Mouse (Mus musculus) heart, postnatal 0 days (tissue): ENCODE measurements at regions not wholly inside any gene's neighbourhood (a gene's known extent, or its start where the extent isn't known, plus 50 kb on each side); places are given as distances from the start of the nearest gene placed in this dataset.

Source experiments
- ATAC-seq: fragments of 200-750 bp; cut with Nextera tagmentation; 2 replicates; pipeline ENCODE4 v1.8.0; 2017; ENCODE audit warnings: low read depth, moderate number of reproducible peaks, moderate library complexity; ENCODE audit not compliant: insufficient read depth
- DNase-seq: peaks from one replicate; pipeline ENCODE4 v3.0.0-alpha.2; 2016; ENCODE audit warnings: low spot score
- H3K27ac ChIP-seq: fragments of 300-500 bp; sonication (generic); 2 replicates; pipeline ENCODE4 v1.5.1; 2014; ENCODE audit warnings: low read depth, mild to moderate bottlenecking
- H3K27me3 ChIP-seq: fragments of 300-500 bp; sonication (generic); 2 replicates; pipeline ENCODE4 v1.6.1; 2014; ENCODE audit warnings: low read length, mixed read lengths; ENCODE audit not compliant: control insufficient read depth, insufficient read depth
- H3K36me3 ChIP-seq: fragments of 300-500 bp; sonication (generic); replicated peaks from 2 replicates; pipeline ENCODE4 v1.6.1; 2014; ENCODE audit warnings: low read length, mixed read lengths; ENCODE audit not compliant: control insufficient read depth, insufficient read depth
- H3K4me1 ChIP-seq: fragments of 300-500 bp; sonication (generic); 2 replicates; pipeline ENCODE4 v1.6.1; 2014; ENCODE audit warnings: antibody characterized with exemption; ENCODE audit not compliant: control insufficient read depth, insufficient read depth
- H3K4me2 ChIP-seq: fragments of 300-500 bp; sonication (generic); 2 replicates; pipeline ENCODE4 v1.6.1; 2014; ENCODE audit warnings: low read depth, mild to moderate bottlenecking, low read length, moderate library complexity
- H3K4me3 ChIP-seq: fragments of 300-500 bp; sonication (generic); 2 replicates; pipeline ENCODE4 v1.5.1; 2014; ENCODE audit warnings: low read depth, low read length
- H3K9ac ChIP-seq: fragments of 300-500 bp; sonication (generic); replicated peaks from 2 replicates; pipeline ENCODE4 v1.6.1; 2014; ENCODE audit warnings: low read depth, low read length, mixed read lengths
- H3K9me3 ChIP-seq: fragments of 300-500 bp; sonication (generic); replicated peaks from 2 replicates; pipeline ENCODE4 v1.6.1; 2016; ENCODE audit warnings: low read length; ENCODE audit not compliant: control insufficient read depth
- CTCF ChIP-seq: IDR thresholded peaks from 2 replicates; pipeline ENCODE4 v1.5.1; 2016; ENCODE audit warnings: antibody characterized with exemption, control low read depth, low read depth
- EP300 ChIP-seq: IDR thresholded peaks from 2 replicates; pipeline ENCODE4 v1.6.1; 2016; ENCODE audit warnings: antibody characterized with exemption, low read depth
- WGBS: fragments of 180-500 bp; shearing (Covaris S2); extraction: QIAGEN DNeasy Blood & Tissue Kit; methylation state at CpG from one replicate; pipeline ENCODE4 v1.1.7; 2014; 5-methylcytosine and 5-hydroxymethylcytosine counted together

DNA sequence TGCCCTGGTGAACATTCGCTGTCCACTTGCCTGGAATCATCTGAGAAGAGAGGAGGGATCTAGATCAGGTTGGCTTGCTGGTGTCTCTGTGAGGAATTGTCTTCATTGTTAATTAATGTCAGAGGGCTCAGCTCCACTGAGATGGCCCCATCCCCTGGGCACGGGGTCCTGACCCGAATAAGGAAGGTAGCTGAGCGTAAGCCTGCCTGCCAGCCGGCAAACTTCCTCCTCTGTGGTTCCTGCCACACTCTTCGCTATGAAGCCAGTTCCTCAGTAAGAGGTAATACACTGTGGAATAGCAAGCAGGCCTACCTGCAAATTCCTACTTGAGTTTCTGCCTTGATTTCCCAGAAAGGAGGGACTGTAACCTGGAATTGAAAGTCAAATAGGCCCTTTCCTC is 87.3 kb upstream of the Smyd2 start:
- Histone ChIP-seq H3K27me3 (no peaks in the 10 kb centered on the region), H3K9ac (no peak overlapping the region), H3K4me1 (peaks cover 5% of the 10 kb centered on the region; the same call in 1 of the 2 replicates), H3K4me3 (no peak overlapping the region), H3K36me3 (no peaks in the 10 kb centered on the region), H3K4me2 (no peak overlapping the region), H3K27ac (no peak overlapping the region), H3K9me3 (no peaks in the 10 kb centered on the region)
- TF ChIP-seq EP300 (no peak), CTCF (no peak)
- ATAC-seq = no peak
- DNase-seq = no peak
- WGBS = 86% methylated on average over 6 of the region's 6 CpGs

GRCm38 (mm10) chr1:190007271-190007670 is 85.1 kb upstream of the Smyd2 start:
- DNase-seq (no peak), ATAC-seq (peak; percentile 39)
- H3K27me3 ChIP-seq = no peaks in the 10 kb centered on the region
- no peaks in the 10 kb centered on the region for H3K36me3 ChIP-seq
- no peak overlapping the region for H3K9ac ChIP-seq
- WGBS = 55% methylated on average over 7 of the region's 7 CpGs
- TF ChIP-seq EP300 (no peak), CTCF (no peak)
- H3K4me2 ChIP-seq = no peak overlapping the region
- H3K27ac ChIP-seq = no peak overlapping the region
- peaks cover 5% of the 10 kb centered on the region; the same call in 1 of the 2 replicates for H3K4me1 ChIP-seq
- H3K9me3 ChIP-seq = no peaks in the 10 kb centered on the region
- H3K4me3 ChIP-seq = no peak overlapping the region

- H3K4me1 ChIP-seq = no peaks in the 10 kb centered on the region
- TF ChIP-seq EP300 (no peak), CTCF (no peak)
- WGBS = 79% methylated on average over 4 of the region's 4 CpGs
These were observed 78.9 kb upstream of the Smyd2 start for GRCm38 (mm10) chr1:190001084-190001483.

DNA sequence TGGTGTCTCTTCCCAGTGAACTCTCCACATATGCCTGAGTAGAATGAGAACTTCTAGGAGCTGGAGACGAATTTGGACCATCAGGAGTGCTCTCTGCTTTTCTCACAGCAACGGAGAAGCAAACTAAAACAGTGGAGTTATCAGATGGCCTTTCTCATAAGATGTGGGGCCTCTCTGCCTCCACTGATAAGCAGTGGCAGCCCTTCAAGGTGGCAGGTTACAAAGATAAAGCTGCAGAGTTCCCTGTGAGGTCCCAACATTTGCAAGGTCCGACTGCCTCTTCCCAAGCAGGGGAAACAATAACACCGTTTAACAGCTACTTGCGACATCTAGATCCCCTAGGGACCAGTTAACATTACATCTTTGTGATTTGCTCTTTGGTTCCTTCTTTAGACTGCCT is 71.5 kb upstream of the Smyd2 start:
- Histone ChIP-seq H3K4me1 (peaks cover 9% of the 10 kb centered on the region), H3K27ac (no peak overlapping the region), H3K4me3 (no peak overlapping the region), H3K36me3 (no peaks in the 10 kb centered on the region), H3K9ac (no peak overlapping the region), H3K27me3 (no peaks in the 10 kb centered on the region), H3K9me3 (no peaks in the 10 kb centered on the region), H3K4me2 (no peak overlapping the region)
- TF ChIP-seq EP300 = no peak
- no peak for TF ChIP-seq CTCF
- ATAC-seq (no peak), DNase-seq (no peak)
- WGBS = 15% methylated on average over 5 of the region's 5 CpGs

More at GRCm38 (mm10) chr1:190001084-190001483, 78.9 kb upstream of the Smyd2 start:
- Histone ChIP-seq H3K4me2 (no peak overlapping the region), H3K36me3 (no peaks in the 10 kb centered on the region), H3K9ac (no peak overlapping the region), H3K9me3 (no peaks in the 10 kb centered on the region), H3K27ac (no peak overlapping the region), H3K27me3 (no peaks in the 10 kb centered on the region), H3K4me3 (no peak overlapping the region)
- ATAC-seq (no peak), DNase-seq (no peak)

DNA sequence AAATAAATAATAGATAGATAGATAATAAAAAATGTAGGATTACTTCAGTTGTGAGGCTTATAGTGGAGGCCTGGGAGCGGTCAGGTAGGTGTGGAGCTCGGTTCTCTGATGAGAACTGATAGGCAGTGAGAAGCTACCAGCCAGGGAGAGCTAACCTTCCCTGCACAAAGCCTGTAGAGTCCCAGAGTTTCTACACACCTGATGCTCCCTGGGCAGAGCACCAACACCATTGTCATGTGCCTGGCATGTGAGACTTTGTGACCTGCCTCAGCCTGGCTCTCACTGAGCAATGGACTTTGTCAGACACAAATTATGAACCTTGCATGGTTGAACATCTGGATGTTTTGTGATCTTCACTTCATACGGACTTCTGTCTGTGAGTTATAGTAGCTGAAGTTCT is 71.1 kb upstream of the Smyd2 start:
- DNase-seq = no peak
- TF ChIP-seq EP300 = no peak
- TF ChIP-seq CTCF = no peak

GRCm38 (mm10) chr1:189991089-189991488 is 68.9 kb upstream of the Smyd2 start:
- H3K36me3 ChIP-seq = no peaks in the 10 kb centered on the region
- no peaks in the 10 kb centered on the region for H3K9me3 ChIP-seq
- 95% methylated on average over 3 of the region's 3 CpGs for WGBS
- no peak overlapping the region for H3K4me2 ChIP-seq
- DNase-seq (no peak), ATAC-seq (no peak)
- no peak overlapping the region for H3K4me3 ChIP-seq
- H3K4me1 ChIP-seq = peaks cover 9% of the 10 kb centered on the region
- no peak overlapping the region for H3K9ac ChIP-seq
- H3K27ac ChIP-seq = no peak overlapping the region
- TF ChIP-seq EP300 (no peak), CTCF (no peak)
- no peaks in the 10 kb centered on the region for H3K27me3 ChIP-seq

More for the DNA sequence above, 71.1 kb upstream of the Smyd2 start:
- Histone ChIP-seq H3K4me3 (no peak overlapping the region), H3K4me2 (no peak overlapping the region), H3K9ac (no peak overlapping the region), H3K36me3 (no peaks in the 10 kb centered on the region), H3K27ac (no peak overlapping the region), H3K4me1 (peaks cover 9% of the 10 kb centered on the region), H3K9me3 (no peaks in the 10 kb centered on the region), H3K27me3 (no peaks in the 10 kb centered on the region)
- ATAC-seq = no peak
- WGBS = 81% methylated on average over 3 of the region's 3 CpGs
